Mouse (Mus musculus) hindbrain, embryonic 12.5 days (tissue): ENCODE measurements around the gene Asb1. TPM values are rescaled to one million over a fixed set of nuclear protein-coding genes. Genes with fewer than 3 reads are reported as not detected.

Experiments
- ATAC-seq: fragments of 200-750 bp; cut with Nextera tagmentation; 2 replicates; pipeline ENCODE4 v1.8.0; 2017; ENCODE audit warnings: moderate TSS enrichment; ENCODE audit not compliant: low FRiP score
- H3K27ac ChIP-seq: fragments of 300-500 bp; sonication (generic); 2 replicates; pipeline ENCODE4 v1.5.1; 2016; ENCODE audit warnings: mild to moderate bottlenecking
- H3K27me3 ChIP-seq: fragments of 300-500 bp; sonication (generic); 2 replicates; pipeline ENCODE4 v1.6.1; 2016; ENCODE audit warnings: mild to moderate bottlenecking
- H3K36me3 ChIP-seq: fragments of 300-500 bp; sonication (generic); 2 replicates; pipeline ENCODE4 v1.6.1; 2016; ENCODE audit warnings: mild to moderate bottlenecking
- H3K4me1 ChIP-seq: fragments of 300-500 bp; sonication (generic); 2 replicates; pipeline ENCODE4 v1.6.1; 2016
- H3K4me2 ChIP-seq: fragments of 300-500 bp; sonication (generic); replicated peaks from 2 replicates; pipeline ENCODE4 v1.6.1; 2016; ENCODE audit warnings: mild to moderate bottlenecking
- H3K4me3 ChIP-seq: fragments of 300-500 bp; sonication (generic); 2 replicates; pipeline ENCODE4 v1.5.1; 2016; ENCODE audit warnings: mild to moderate bottlenecking
- H3K9ac ChIP-seq: fragments of 300-500 bp; sonication (generic); 2 replicates; pipeline ENCODE4 v1.6.1; 2016; ENCODE audit warnings: mild to moderate bottlenecking, moderate library complexity
- H3K9me3 ChIP-seq: fragments of 300-500 bp; sonication (generic); replicated peaks from 2 replicates; pipeline ENCODE4 v1.6.1; 2016; ENCODE audit warnings: mild to moderate bottlenecking
- WGBS: fragments of 180-500 bp; shearing (Covaris S2); methylation state at CpG from one replicate; pipeline ENCODE4 v1.1.7; 2016; 5-methylcytosine and 5-hydroxymethylcytosine counted together
- polyA plus RNA-seq: library from polyadenylated mRNA; unstranded; fragments of >200 nt; fragmentation: Nextera tagmentation; extraction: Ambion mirVana; gene quantifications from 2 replicates; pipeline ENCODE4 v1.2.1, GENCODE M21; 2016

Gene Asb1
- polyA plus RNA-seq, result 14.8 and 17.7 TPM in 2 replicates

DNA sequence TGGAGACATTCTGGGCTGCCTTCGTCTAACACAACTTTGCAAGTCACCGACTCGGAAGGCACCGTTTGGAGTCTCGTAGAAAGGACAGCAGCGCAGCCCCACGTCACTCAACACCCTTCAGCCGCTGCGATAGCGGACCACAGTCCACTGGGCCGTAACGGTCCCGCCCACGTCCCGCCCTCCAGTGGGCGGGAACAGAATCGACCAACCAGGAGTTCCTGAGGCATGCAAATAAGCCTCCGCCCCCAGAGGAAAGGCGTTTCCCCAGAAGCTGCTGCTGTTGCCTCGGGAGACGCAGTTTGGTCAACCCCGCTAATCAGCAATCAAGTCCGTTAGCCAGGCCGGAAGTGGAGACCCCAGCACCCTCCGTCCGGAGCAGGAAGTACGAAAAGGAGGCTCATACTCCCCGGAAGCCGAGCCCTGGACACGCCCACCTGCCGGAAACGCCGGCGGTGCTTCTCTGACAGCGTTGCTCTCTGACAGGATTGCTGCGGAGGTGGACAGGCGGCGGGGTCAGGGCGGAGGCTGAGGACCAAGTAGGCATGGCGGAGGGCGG lies at the start of gene Asb1:
TSS of gene Asb1 (plus strand) at position 274 of the 556 bp plus-strand sequence.
- peak; percentile 97 for ATAC-seq
- H3K27me3 ChIP-seq, result peaks cover 34% of the 10 kb centered on the region
- peaks cover 8% of the 10 kb centered on the region for H3K36me3 ChIP-seq
- H3K4me1 ChIP-seq, result peaks cover 20% of the 10 kb centered on the region
- under 1% methylated on average over 41 of the region's 41 CpGs for WGBS
- H3K4me2 ChIP-seq, result peak within 1 kb of the TSS; percentile 96
- H3K27ac ChIP-seq, result peak within 1 kb of the TSS; percentile 81
- H3K4me3 ChIP-seq, result peak within 1 kb of the TSS; percentile 94
- peak within 1 kb of the TSS; percentile 91 for H3K9ac ChIP-seq
- H3K9me3 ChIP-seq, result no peaks in the 10 kb centered on the region

- no peak overlapping the region for H3K9ac ChIP-seq
- H3K4me1 ChIP-seq, result peaks cover 16% of the 10 kb centered on the region
- H3K27me3 ChIP-seq, result no peaks in the 10 kb centered on the region
- no peak overlapping the region for H3K4me3 ChIP-seq
- WGBS, result 21% methylated on average over 2 of the region's 2 CpGs
- ATAC-seq, result no peak
- H3K9me3 ChIP-seq, result no peaks in the 10 kb centered on the region
- H3K36me3 ChIP-seq, result no peaks in the 10 kb centered on the region
- H3K27ac ChIP-seq, result no peak overlapping the region
- no peak overlapping the region for H3K4me2 ChIP-seq
Measured at GRCm38 (mm10) chr1:91492740-91493139, 47.6 kb upstream of the Asb1 start.

- peaks cover 16% of the 10 kb centered on the region for H3K4me1 ChIP-seq
- 56% methylated on average over 3 of the region's 3 CpGs for WGBS
- no peaks in the 10 kb centered on the region for H3K27me3 ChIP-seq
- peak overlapping the region; percentile 90 for H3K4me3 ChIP-seq
- peak; percentile 44 for ATAC-seq
- no peak overlapping the region for H3K27ac ChIP-seq
- no peaks in the 10 kb centered on the region for H3K9me3 ChIP-seq
- H3K36me3 ChIP-seq, result no peaks in the 10 kb centered on the region
- H3K9ac ChIP-seq, result peak overlapping the region; percentile 93; the same call in 1 of the 2 replicates
- peak overlapping the region; percentile 86 for H3K4me2 ChIP-seq
Measured at GRCm38 (mm10) chr1:91493938-91494337, 46.4 kb upstream of the Asb1 start.

GRCm38 (mm10) chr1:91494457-91495140 lies 45.7 kb upstream of the Asb1 start, which contains the start of gene Traf3ip1:
Gene Traf3ip1, plus strand, starts transcription at chr1:91494647.
- Histone ChIP-seq H3K9me3 (no peaks in the 10 kb centered on the region), H3K4me3 (peak within 1 kb of the TSS; percentile 90), H3K4me2 (peak within 1 kb of the TSS; percentile 86), H3K27me3 (no peaks in the 10 kb centered on the region), H3K27ac (no peak within 1 kb of the TSS), H3K4me1 (peaks cover 16% of the 10 kb centered on the region), H3K9ac (peak within 1 kb of the TSS; percentile 93), H3K36me3 (peaks cover 4% of the 10 kb centered on the region; the same call in 1 of the 2 replicates)
- under 1% methylated on average over 77 of the region's 79 CpGs for WGBS
- ATAC-seq, result peak; percentile 98

DNA sequence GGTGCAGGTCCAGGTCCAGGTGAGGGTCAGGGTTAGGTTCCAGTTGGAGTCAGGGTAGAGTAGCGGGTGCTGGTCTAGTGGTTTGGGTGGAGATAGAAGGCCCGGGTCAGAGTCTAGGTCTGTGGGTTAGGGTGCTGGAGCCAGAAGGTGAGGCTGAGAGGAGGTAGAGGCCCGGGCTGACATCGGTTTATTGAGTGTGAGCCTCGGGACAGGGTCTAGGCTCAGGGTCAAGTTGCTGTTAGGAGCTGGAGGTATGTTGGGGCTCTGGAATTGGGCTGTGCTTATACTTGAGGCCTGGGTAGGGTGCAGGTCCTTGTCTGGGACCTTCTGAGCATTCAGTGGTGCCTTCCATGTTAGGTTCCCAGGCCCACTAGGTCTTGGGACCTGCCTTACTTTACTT lies 45.0 kb upstream of the Asb1 start:
- 49% methylated on average over 5 of the region's 5 CpGs for WGBS
- Histone ChIP-seq H3K4me1 (peaks cover 16% of the 10 kb centered on the region), H3K9me3 (no peaks in the 10 kb centered on the region), H3K4me3 (peak overlapping the region; percentile 90), H3K27me3 (no peaks in the 10 kb centered on the region), H3K36me3 (peaks cover 11% of the 10 kb centered on the region; the same call in 1 of the 2 replicates), H3K4me2 (peak overlapping the region; percentile 86), H3K27ac (no peak overlapping the region), H3K9ac (peak overlapping the region; percentile 93)
- no peak for ATAC-seq

- no peak overlapping the region for H3K4me2 ChIP-seq
- no peak for ATAC-seq
- H3K9me3 ChIP-seq, result no peaks in the 10 kb centered on the region
- H3K4me3 ChIP-seq, result no peak overlapping the region
- H3K27me3 ChIP-seq, result no peaks in the 10 kb centered on the region
- H3K9ac ChIP-seq, result no peak overlapping the region
- peaks cover 27% of the 10 kb centered on the region for H3K36me3 ChIP-seq
- H3K4me1 ChIP-seq, result peaks cover 16% of the 10 kb centered on the region
- WGBS, result 94% methylated on average over 6 of the region's 6 CpGs
- H3K27ac ChIP-seq, result no peak overlapping the region
Measured at GRCm38 (mm10) chr1:91498579-91498978, 41.8 kb upstream of the Asb1 start.

DNA sequence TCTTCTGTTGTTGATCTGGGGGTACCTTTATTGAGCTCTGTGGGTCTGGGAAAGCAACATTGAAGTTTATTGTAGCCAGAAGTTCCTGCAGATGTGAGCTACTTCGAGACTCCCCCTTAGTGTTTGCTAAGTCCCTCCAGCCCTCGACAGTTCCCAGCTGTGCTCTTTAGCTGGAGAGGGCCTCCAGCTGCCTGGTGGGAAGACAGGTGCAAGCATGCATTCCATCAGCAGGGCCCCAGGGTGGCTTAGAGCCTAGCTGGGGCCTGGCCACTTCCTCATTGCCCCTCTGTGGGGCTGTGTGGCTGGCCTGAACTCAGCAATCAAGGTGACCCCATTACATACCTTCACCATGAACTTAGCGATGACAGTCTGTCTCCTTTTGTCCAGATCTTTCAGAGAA lies 35.7 kb upstream of the Asb1 start:
- Histone ChIP-seq H3K36me3 (peaks cover 65% of the 10 kb centered on the region), H3K4me1 (no peaks in the 10 kb centered on the region), H3K27ac (no peak overlapping the region), H3K9ac (no peak overlapping the region), H3K4me3 (no peak overlapping the region), H3K4me2 (no peak overlapping the region), H3K9me3 (no peaks in the 10 kb centered on the region), H3K27me3 (no peaks in the 10 kb centered on the region)
- ATAC-seq, result no peak
- 76% methylated on average over 3 of the region's 3 CpGs for WGBS

DNA sequence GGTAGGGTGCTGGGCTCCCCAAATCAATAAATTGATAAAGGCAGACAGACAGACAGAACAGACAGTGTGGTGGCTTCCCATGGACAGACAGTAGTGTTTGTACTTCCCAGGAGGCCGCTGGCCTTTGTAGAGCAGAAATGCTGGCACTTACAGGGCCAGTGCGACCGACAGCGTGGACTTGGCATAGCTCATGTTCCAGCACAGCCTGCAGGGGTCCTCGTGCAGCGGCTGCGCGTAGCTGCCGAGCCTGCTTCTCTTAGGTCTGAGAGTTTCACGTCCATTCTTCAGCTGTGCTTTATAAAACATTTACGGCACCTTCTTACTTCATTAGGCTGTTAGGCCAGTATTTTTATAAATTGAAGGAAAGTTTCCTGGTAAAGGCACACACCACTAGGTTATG lies 25.4 kb upstream of the Asb1 start:
- WGBS, result 80% methylated on average over 11 of the region's 11 CpGs
- no peak overlapping the region for H3K27ac ChIP-seq
- no peak overlapping the region for H3K4me3 ChIP-seq
- ATAC-seq, result no peak
- H3K9ac ChIP-seq, result no peak overlapping the region
- H3K4me1 ChIP-seq, result no peaks in the 10 kb centered on the region
- no peaks in the 10 kb centered on the region for H3K27me3 ChIP-seq
- H3K9me3 ChIP-seq, result no peaks in the 10 kb centered on the region
- peaks cover 33% of the 10 kb centered on the region for H3K36me3 ChIP-seq
- H3K4me2 ChIP-seq, result no peak overlapping the region

DNA sequence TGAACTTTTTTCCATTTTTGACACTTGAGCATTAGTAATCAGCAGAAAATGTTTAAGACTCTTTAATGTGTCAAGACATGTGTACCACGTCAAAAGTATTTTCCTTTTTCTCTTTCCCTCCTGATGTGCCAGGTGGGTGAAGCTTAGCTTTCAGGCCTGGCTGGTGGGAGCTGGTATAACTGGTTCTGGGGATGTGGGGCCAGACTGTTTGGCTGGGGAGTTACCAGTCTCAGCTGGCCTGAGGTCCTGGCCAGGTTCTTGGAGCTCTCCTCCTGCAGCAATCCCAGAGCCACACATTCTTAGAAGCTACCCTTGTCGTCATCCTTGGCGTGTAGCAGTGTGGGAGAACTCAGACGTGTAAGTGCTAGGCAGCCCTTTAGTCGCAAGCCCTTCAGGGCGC lies 24.7 kb upstream of the Asb1 start:
- peaks cover 33% of the 10 kb centered on the region for H3K36me3 ChIP-seq
- no peaks in the 10 kb centered on the region for H3K4me1 ChIP-seq
- no peak overlapping the region for H3K4me2 ChIP-seq
- no peak overlapping the region for H3K9ac ChIP-seq
- no peaks in the 10 kb centered on the region for H3K27me3 ChIP-seq
- H3K9me3 ChIP-seq, result no peaks in the 10 kb centered on the region
- WGBS, result 95% methylated on average over 6 of the region's 6 CpGs
- no peak overlapping the region for H3K4me3 ChIP-seq
- ATAC-seq, result no peak
- H3K27ac ChIP-seq, result no peak overlapping the region

DNA sequence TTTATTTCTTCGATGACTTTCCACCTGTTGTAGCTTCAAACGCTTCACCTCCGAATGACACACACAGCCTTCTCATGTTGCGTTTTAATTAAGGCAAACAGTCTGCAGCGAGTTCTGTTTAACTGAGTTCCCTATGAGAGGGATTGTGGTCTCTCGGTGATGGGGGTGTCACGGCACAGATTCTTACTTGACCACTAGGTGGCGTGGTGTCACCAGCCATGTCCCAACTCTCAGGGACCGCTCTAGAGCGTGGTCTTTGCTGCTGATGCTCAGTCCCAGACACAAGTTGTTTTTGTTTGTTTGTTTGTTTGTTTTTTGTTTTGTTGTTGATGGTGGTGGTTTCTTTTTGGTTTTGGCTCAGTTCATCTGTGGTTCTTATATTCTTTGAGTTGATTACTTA lies 16.6 kb upstream of the Asb1 start:
- no peaks in the 10 kb centered on the region for H3K27me3 ChIP-seq
- peaks cover 53% of the 10 kb centered on the region for H3K36me3 ChIP-seq
- no peak overlapping the region for H3K9ac ChIP-seq
- no peak overlapping the region for H3K27ac ChIP-seq
- 14% methylated on average over 10 of the region's 10 CpGs for WGBS
- 0 out of 2 replicates have a peak, but pooled peaks have one; percentile 73 for ATAC-seq
- H3K4me1 ChIP-seq, result no peaks in the 10 kb centered on the region
- no peaks in the 10 kb centered on the region for H3K9me3 ChIP-seq
- H3K4me2 ChIP-seq, result no peak overlapping the region
- H3K4me3 ChIP-seq, result no peak overlapping the region

DNA sequence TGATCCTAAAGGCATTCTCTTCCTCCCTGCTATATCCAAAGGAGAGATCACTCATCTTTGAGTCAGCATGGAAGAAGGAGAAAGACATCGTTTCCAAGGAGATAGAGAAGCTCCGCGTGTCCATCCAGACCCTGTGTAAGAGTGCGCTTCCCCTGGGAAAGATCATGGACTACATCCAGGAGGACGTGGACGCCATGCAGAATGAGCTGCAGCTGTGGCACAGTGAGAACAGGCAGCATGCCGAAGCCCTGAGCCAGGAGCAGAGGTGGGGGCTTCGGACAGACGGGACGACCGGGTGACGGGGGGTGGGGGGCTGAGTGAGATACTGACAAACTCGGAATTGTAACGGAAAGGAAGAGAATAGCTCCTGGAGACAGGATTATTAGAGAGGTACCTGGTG lies 14.5 kb upstream of the Asb1 start:
- no peak overlapping the region for H3K9ac ChIP-seq
- H3K4me3 ChIP-seq, result no peak overlapping the region
- H3K27ac ChIP-seq, result no peak overlapping the region
- H3K9me3 ChIP-seq, result no peaks in the 10 kb centered on the region
- H3K36me3 ChIP-seq, result peaks cover 45% of the 10 kb centered on the region
- 85% methylated on average over 14 of the region's 14 CpGs for WGBS
- H3K4me1 ChIP-seq, result no peaks in the 10 kb centered on the region
- H3K4me2 ChIP-seq, result no peak overlapping the region
- ATAC-seq, result no peak
- no peaks in the 10 kb centered on the region for H3K27me3 ChIP-seq

DNA sequence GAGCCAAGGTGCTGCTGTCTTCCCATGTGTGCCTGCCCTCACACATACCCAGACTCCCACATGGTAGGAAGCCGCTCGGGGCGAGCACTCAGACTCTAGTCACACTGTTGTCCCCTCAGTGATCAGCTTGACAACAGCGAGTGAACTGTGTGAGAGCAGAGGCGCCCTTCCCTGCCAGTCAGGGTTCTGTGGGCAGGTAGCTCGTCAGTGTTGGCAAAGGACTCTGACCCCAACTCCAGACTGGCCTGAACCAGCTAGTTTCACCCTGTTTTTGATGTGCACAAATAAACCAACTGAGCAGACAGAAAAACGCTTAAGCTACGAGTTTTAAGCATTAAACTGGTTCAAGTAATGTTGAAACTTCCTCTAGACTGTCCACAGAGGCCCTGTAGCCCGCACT lies 10.2 kb upstream of the Asb1 start:
- WGBS, result 92% methylated on average over 9 of the region's 9 CpGs
- Histone ChIP-seq H3K27ac (no peak overlapping the region), H3K4me3 (no peak overlapping the region), H3K4me1 (no peaks in the 10 kb centered on the region), H3K4me2 (no peak overlapping the region), H3K27me3 (no peaks in the 10 kb centered on the region), H3K9ac (no peak overlapping the region), H3K9me3 (no peaks in the 10 kb centered on the region), H3K36me3 (peaks cover 36% of the 10 kb centered on the region)
- no peak for ATAC-seq

GRCm38 (mm10) chr1:91532243-91532642 lies 8.1 kb upstream of the Asb1 start:
- 92% methylated on average over 4 of the region's 4 CpGs for WGBS
- Histone ChIP-seq H3K4me2 (no peak overlapping the region), H3K27me3 (peaks cover 11% of the 10 kb centered on the region; the same call in 1 of the 2 replicates), H3K9me3 (no peaks in the 10 kb centered on the region), H3K9ac (no peak overlapping the region), H3K4me3 (no peak overlapping the region), H3K36me3 (peaks cover 26% of the 10 kb centered on the region), H3K27ac (no peak overlapping the region), H3K4me1 (no peaks in the 10 kb centered on the region)
- ATAC-seq, result no peak
